Comparison of ENCODE assay signal across 8 mouse cellular contexts in genomic region chr2:34368396-34368795, GRCm38 (mm10). TPM values are rescaled to one million over a fixed set of nuclear protein-coding genes. Genes with fewer than 3 reads are reported as not detected.
A peak's percentile ranks its signal among the peaks of the same experiment; 100 is the strongest.
DNase-seq lines count a peak whose midpoint lies in the region; ATAC-seq and TF ChIP-seq lines count a peak whose summit lies in the region.

No protein-coding gene starts in this region.

- peaks cover under 1% of the 10 kb centered on the region for H3K4me1 ChIP-seq in liver, embryonic 11.5 days (replicated peaks; ENCODE audit: control insufficient read depth, insufficient read depth, low read length)
- no peaks in the 10 kb centered on the region; the same call in 1 of the 2 replicates for H3K4me1 ChIP-seq in forebrain, embryonic 14.5 days (ENCODE audit: control insufficient read depth, insufficient read depth, low read length)
- peaks cover 3 to 11% of the 10 kb centered on the region in 2 experiments for H3K4me1 ChIP-seq in liver, embryonic 14.5 days (replicated peaks; ENCODE audit: control insufficient read depth in 2 of 2, insufficient read depth in 2 of 2, low read length in 1 of 2)
- peaks cover 8% of the 10 kb centered on the region; the same call in 1 of the 2 replicates for H3K4me1 ChIP-seq in stomach, embryonic 15.5 days

- no peak overlapping the region for H3K4me3 ChIP-seq in liver, embryonic 11.5 days (ENCODE audit: low read depth, low read length)
- peak overlapping the region; percentile 20 for H3K4me3 ChIP-seq in forebrain, embryonic 14.5 days (ENCODE audit: low read depth, low read length)
- H3K4me3 ChIP-seq in liver, embryonic 14.5 days (ENCODE audit: insufficient read depth in 1 of 2, low read depth in 2 of 2, low read length in 2 of 2): no peak overlapping the region
- no peak overlapping the region for H3K4me3 ChIP-seq in stomach, embryonic 15.5 days (replicated peaks)

- no peaks in the 10 kb centered on the region for H3K36me3 ChIP-seq in liver, embryonic 11.5 days (ENCODE audit: control insufficient read depth, insufficient read depth, low read length)
- no peaks in the 10 kb centered on the region for H3K36me3 ChIP-seq in forebrain, embryonic 14.5 days (ENCODE audit: control insufficient read depth, insufficient read depth, low read length)
- no peaks in the 10 kb centered on the region for H3K36me3 ChIP-seq in liver, embryonic 14.5 days (replicated peaks; ENCODE audit: control insufficient read depth, insufficient read depth, low read depth)
- H3K36me3 ChIP-seq in stomach, embryonic 15.5 days: no peaks in the 10 kb centered on the region

- ATAC-seq in liver, embryonic 11.5 days (replicated peaks; ENCODE audit: low FRiP score): no peak
- no peak for ATAC-seq in forebrain, embryonic 14.5 days
- ATAC-seq in liver, embryonic 14.5 days (ENCODE audit: insufficient read depth): no peak
- no peak for ATAC-seq in stomach, embryonic 15.5 days (ENCODE audit: insufficient read depth, low FRiP score, low read depth)

- H3K27ac ChIP-seq in liver, embryonic 11.5 days (ENCODE audit: low read depth, low read length): no peak overlapping the region
- peak overlapping the region; percentile 69 for H3K27ac ChIP-seq in forebrain, embryonic 14.5 days (ENCODE audit: low read depth, low read length)
- no peak overlapping the region for H3K27ac ChIP-seq in liver, embryonic 14.5 days
- peak overlapping the region; percentile 18; the same call in 1 of the 2 replicates for H3K27ac ChIP-seq in stomach, embryonic 15.5 days

- H3K4me2 ChIP-seq in liver, embryonic 11.5 days: peak overlapping the region; percentile 2
- peak overlapping the region; percentile 40 for H3K4me2 ChIP-seq in forebrain, embryonic 14.5 days (ENCODE audit: low read length)
- H3K4me2 ChIP-seq in liver, embryonic 14.5 days (ENCODE audit: low read depth): peak overlapping the region; percentile 31
- H3K4me2 ChIP-seq in stomach, embryonic 15.5 days: peak overlapping the region; percentile 45

- no peaks in the 10 kb centered on the region for H3K27me3 ChIP-seq in liver, embryonic 11.5 days (replicated peaks; ENCODE audit: control insufficient read depth, insufficient read depth, low read length)
- H3K27me3 ChIP-seq in forebrain, embryonic 14.5 days (replicated peaks; ENCODE audit: control insufficient read depth, insufficient read depth, low read length): no peaks in the 10 kb centered on the region
- H3K27me3 ChIP-seq in liver, embryonic 14.5 days (ENCODE audit: control insufficient read depth, insufficient read depth, low read length): no peaks in the 10 kb centered on the region
- no peaks in the 10 kb centered on the region for H3K27me3 ChIP-seq in stomach, embryonic 15.5 days (replicated peaks)

- no peaks in the 10 kb centered on the region for H3K9me3 ChIP-seq in liver, embryonic 11.5 days (ENCODE audit: control insufficient read depth, low read length)
- H3K9me3 ChIP-seq in forebrain, embryonic 14.5 days (replicated peaks; ENCODE audit: control insufficient read depth, low read length): no peaks in the 10 kb centered on the region
- H3K9me3 ChIP-seq in liver, embryonic 14.5 days (ENCODE audit: control insufficient read depth, low read length): no peaks in the 10 kb centered on the region
- no peaks in the 10 kb centered on the region for H3K9me3 ChIP-seq in stomach, embryonic 15.5 days

- 36% methylated on average over 6 of the region's 6 CpGs for WGBS in liver, embryonic 11.5 days
- 36% methylated on average over 6 of the region's 6 CpGs for WGBS in forebrain, embryonic 14.5 days
- WGBS in liver, embryonic 14.5 days (ENCODE audit: insufficient replicate concordance): 54% methylated on average over 6 of the region's 6 CpGs
- 18% methylated on average over 6 of the region's 6 CpGs for WGBS in stomach, embryonic 15.5 days

- no peak for TF ChIP-seq CTCF in liver, embryonic 14.5 days (IDR thresholded peaks at IDR 0.05; ENCODE audit: low read depth)

- H3K9ac ChIP-seq in liver, embryonic 11.5 days (ENCODE audit: low read depth, low read length): no peak overlapping the region
- peak overlapping the region; percentile 53; the same call in 1 of the 2 replicates for H3K9ac ChIP-seq in forebrain, embryonic 14.5 days (ENCODE audit: low read length)
- peak overlapping the region; percentile 12; the same call in 1 of the 2 replicates for H3K9ac ChIP-seq in liver, embryonic 14.5 days (replicated peaks)
- H3K9ac ChIP-seq in stomach, embryonic 15.5 days: no peak overlapping the region

- DNase-seq in liver, embryonic 11.5 days (ENCODE audit: low spot score): no peak
- no peak for DNase-seq in liver
- no peak for DNase-seq in forebrain, embryonic 14.5 days (ENCODE audit: low spot score)
- DNase-seq in liver, embryonic 14.5 days (ENCODE audit: low read depth in 3 of 3, low spot score in 3 of 3): no peak
- DNase-seq in left cerebral cortex, adult 11 months (ENCODE audit: low spot score): no peak
- no peak for DNase-seq in layer of hippocampus, postnatal 10 days (ENCODE audit: low spot score in 2 of 2)
- no peak for DNase-seq in left cerebral cortex, adult 8-10 months (ENCODE audit: low spot score in 2 of 2)

- TF ChIP-seq EP300 in liver, embryonic 14.5 days (IDR thresholded peaks at IDR 0.05; ENCODE audit: low read depth): no peak

RNA-seq across cellular contexts. Expression of gene Pbx3, which starts 4.5 kb away (rescaled TPM):
- 19.6 and 22.9 TPM in 2 replicates for polyA plus RNA-seq in liver, embryonic 11.5 days (2014; fragmentation: Nextera tagmentation; extraction: Ambion mirVana)
- polyA plus RNA-seq in forebrain, embryonic 14.5 days (2014; fragmentation: Nextera tagmentation; extraction: Ambion mirVana): 60.3 and 61.9 TPM in 2 replicates
- 7.8 and 9.8 TPM in 2 replicates for polyA plus RNA-seq in liver, embryonic 14.5 days (2012; rRNA removed)
- polyA plus RNA-seq in liver, embryonic 14.5 days (2014; fragmentation: Nextera tagmentation; extraction: Ambion mirVana): 7.7 and 9.7 TPM in 2 replicates
- polyA plus RNA-seq in stomach, embryonic 15.5 days (2015; fragmentation: Nextera tagmentation; extraction: Ambion mirVana): 26.1 and 32.4 TPM in 2 replicates
- total RNA-seq in layer of hippocampus, postnatal 10 days (2021): 10 to 100 TPM; 10.2 to 12.2 TPM
- 10 to 100 TPM; 24.9 to 32.9 (median 25.4) TPM for total RNA-seq in left cerebral cortex, adult 8-10 months (2022)

RNA-seq across cellular contexts. Expression of gene Mapkap1, which starts 38.2 kb away (rescaled TPM):
- polyA plus RNA-seq in liver, embryonic 11.5 days (2014; fragmentation: Nextera tagmentation; extraction: Ambion mirVana): 62.4 and 70.0 TPM in 2 replicates
- polyA plus RNA-seq in forebrain, embryonic 14.5 days (2014; fragmentation: Nextera tagmentation; extraction: Ambion mirVana): 105 and 107 TPM in 2 replicates
- polyA plus RNA-seq in liver, embryonic 14.5 days (2012; rRNA removed): 11.9 and 14.9 TPM in 2 replicates
- 25.5 and 29.5 TPM in 2 replicates for polyA plus RNA-seq in liver, embryonic 14.5 days (2014; fragmentation: Nextera tagmentation; extraction: Ambion mirVana)
- polyA plus RNA-seq in stomach, embryonic 15.5 days (2015; fragmentation: Nextera tagmentation; extraction: Ambion mirVana): 85.0 and 89.9 TPM in 2 replicates
- total RNA-seq in layer of hippocampus, postnatal 10 days (2021): 10 to 100 TPM; 76.3 to 81.4 TPM
- total RNA-seq in left cerebral cortex, adult 8-10 months (2022): 10 to 100 TPM; 59.0 to 77.0 (median 70.6) TPM

Comparison
In these comparisons a context has a peak if more than half of its experiments do, and no peak if none do; other contexts are left out.
1. H3K9ac ChIP-seq: peak in forebrain, embryonic 14.5 days (single experiment) and liver, embryonic 14.5 days (single experiment); none in liver, embryonic 11.5 days (single experiment) and stomach, embryonic 15.5 days (single experiment).
2. H3K27ac ChIP-seq: peak in forebrain, embryonic 14.5 days (single experiment) and stomach, embryonic 15.5 days (single experiment); none in liver, embryonic 11.5 days (single experiment) and liver, embryonic 14.5 days (single experiment).
3. Peak in every context shown above with its lines, with median percentiles within 50 percentile points of each other: H3K4me2 ChIP-seq.